Mouse (Mus musculus) erythroblast, embryonic 14.5 days (primary cell): ENCODE results near the gene Zfp296.

Experiments used
- GATA1 ChIP-seq: IDR thresholded peaks from 2 replicates; pipeline ENCODE4 v1.6.1; 2012; ENCODE audit warnings: low read length, inconsistent platforms, mixed read lengths
- TAL1 ChIP-seq: IDR thresholded peaks from 3 replicates; pipeline ENCODE4 v1.6.1; 2012; ENCODE audit warnings: low read length, inconsistent platforms, mixed read lengths

DNA sequence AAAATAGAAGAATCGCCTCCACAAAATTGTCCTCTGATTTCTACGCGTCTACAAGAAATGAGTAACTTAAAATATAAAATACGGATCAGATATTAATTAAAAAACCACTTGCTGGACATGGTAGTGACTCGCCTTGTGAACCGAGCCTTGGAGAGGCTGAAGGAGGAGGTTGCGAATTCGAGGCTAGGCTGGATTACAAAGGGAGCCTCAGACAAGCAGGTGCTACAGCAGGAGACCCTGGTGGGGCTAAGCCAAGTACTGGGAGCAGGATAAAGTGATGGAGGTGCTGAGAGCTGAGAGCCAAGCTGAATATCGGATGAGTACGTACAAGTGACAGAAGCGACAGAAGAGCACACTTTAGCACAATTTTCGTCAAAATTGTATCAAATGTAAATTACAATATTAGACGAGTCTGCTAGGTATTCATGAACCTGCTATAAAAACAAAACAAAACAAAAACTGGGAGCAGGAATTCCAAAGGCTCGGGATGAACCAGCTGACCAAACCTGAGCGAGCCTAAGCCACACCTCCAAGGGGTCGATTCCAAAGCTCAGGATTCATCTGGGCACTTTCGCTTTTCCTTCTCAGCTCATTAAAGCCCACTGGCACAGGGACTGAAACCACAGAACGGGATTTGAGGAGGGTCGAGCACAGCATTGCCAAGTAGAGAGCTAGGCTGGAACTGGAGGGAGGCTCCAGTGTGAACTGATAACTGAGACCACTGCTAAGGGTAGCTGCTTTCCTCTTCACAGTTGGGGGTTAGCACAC lies 14.3 kb upstream of the Zfp296 start, which contains the start of gene Ppp1r37:
- no peak for TF ChIP-seq TAL1
- no peak for TF ChIP-seq GATA1
